Mouse (Mus musculus) G1E (cell line): Measurements from ENCODE around the gene Cln3. TPM values are rescaled to one million over a fixed set of nuclear protein-coding genes. Genes with fewer than 3 reads are reported as not detected.

ENCODE experiments used
- ATAC-seq: 2 replicates; pipeline ENCODE4 v1.8.0; 2016; ENCODE audit warnings: mild to moderate bottlenecking; ENCODE audit not compliant: insufficient number of reproducible peaks, poor library complexity, low FRiP score, severe bottlenecking; ENCODE audit errors: extremely low read depth
- DNase-seq: peaks from one replicate; pipeline ENCODE4 v3.0.0; 2012; ENCODE audit warnings: low spot score
- H3K27me3 ChIP-seq: 2 replicates; pipeline ENCODE4 v1.6.1; 2012; ENCODE audit warnings: mild to moderate bottlenecking, low read length, inconsistent platforms; ENCODE audit not compliant: insufficient read depth
- H3K36me3 ChIP-seq: replicated peaks from 2 replicates; pipeline ENCODE3; 2012; ENCODE audit warnings: mild to moderate bottlenecking, inconsistent platforms
- H3K4me1 ChIP-seq: 2 replicates; pipeline ENCODE4 v1.6.1; 2012; ENCODE audit warnings: low read depth, low read length, inconsistent platforms, mixed read lengths; ENCODE audit not compliant: insufficient read depth
- H3K4me3 ChIP-seq: 2 replicates; pipeline ENCODE4 v1.5.1; 2012; ENCODE audit warnings: low read depth, mild to moderate bottlenecking, inconsistent platforms, low read length, moderate library complexity, mixed read lengths
- H3K9me3 ChIP-seq: replicated peaks from 2 replicates; pipeline ENCODE4 v1.6.1; 2012; ENCODE audit warnings: inconsistent platforms
- CTCF ChIP-seq: IDR thresholded peaks from 2 replicates; pipeline ENCODE4 v1.5.1; 2012; ENCODE audit warnings: low read depth, low read length, inconsistent platforms, mixed read lengths
- GATA1 ChIP-seq: IDR thresholded peaks from 2 replicates; pipeline ENCODE4 v1.6.1; 2012; ENCODE audit warnings: borderline replicate concordance, low read length, inconsistent platforms, mixed read lengths
- GATA2 ChIP-seq: IDR thresholded peaks from 2 replicates; pipeline ENCODE4 v1.6.1; 2012; ENCODE audit warnings: low read depth, low read length, inconsistent platforms, borderline replicate concordance
- POLR2AphosphoS5 ChIP-seq: IDR thresholded peaks from 2 replicates; pipeline ENCODE4 v1.6.1; 2012; ENCODE audit warnings: low read depth, low read length, inconsistent platforms; ENCODE audit not compliant: insufficient replicate concordance
- TAL1 ChIP-seq: conservative IDR thresholded peaks from 2 replicates; pipeline ENCODE4 v1.6.1; 2012; ENCODE audit warnings: low read depth, low read length, inconsistent platforms, mixed read lengths
- polyA plus RNA-seq: library from polyadenylated mRNA; stranded (reverse); fragments of >175 nt; gene quantifications from 2 replicates; pipeline ENCODE4 v1.2.3, GENCODE M21; 2012
- total RNA-seq, 2 experiments: library from RNA; stranded (forward) in 1 of 2; stranded (reverse) in 1 of 2; fragments of 200-1000 nt in 1 of 2; fragments of >200 nt in 1 of 2; fragmentation: Nextera tagmentation in 1 of 2; gene quantifications; 2 replicates each; pipeline ENCODE4 v1.2.3; 2014 to 2017

The Cln3 gene
- total and polyA plus RNA-seq, 3 experiments, result 15.4 to 49.9 (median 27.9) TPM

DNA sequence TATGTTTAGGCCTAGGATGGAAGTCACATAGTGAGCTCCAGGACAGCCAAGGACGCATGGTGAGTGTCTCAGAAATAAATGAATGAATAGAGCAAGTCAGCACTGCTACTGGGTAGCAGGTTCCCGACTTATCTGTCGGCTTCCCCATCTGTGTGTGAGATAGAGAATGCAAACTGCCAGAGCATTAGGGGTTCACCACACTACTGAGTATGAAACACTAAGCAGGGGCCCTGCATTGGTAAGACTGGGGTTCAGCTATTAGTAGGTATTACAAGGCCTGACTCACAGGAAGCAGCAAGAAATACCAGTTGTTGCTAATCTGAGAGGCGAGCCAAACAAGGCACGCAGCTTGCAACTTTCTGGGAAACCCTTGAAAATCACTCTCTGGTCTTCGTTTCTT, 13.3 kb upstream of the Cln3 start:
- Histone ChIP-seq H3K9me3 (no peaks in the 10 kb centered on the region), H3K4me3 (no peak overlapping the region), H3K27me3 (peaks cover 79% of the 10 kb centered on the region), H3K4me1 (peaks cover 5% of the 10 kb centered on the region; the same call in 1 of the 2 replicates), H3K36me3 (no peaks in the 10 kb centered on the region)
- DNase-seq, result no peak
- no peak for ATAC-seq
- TF ChIP-seq GATA1 (no peak), TAL1 (no peak), POLR2AphosphoS5 (no peak), CTCF (no peak), GATA2 (no peak)

DNA sequence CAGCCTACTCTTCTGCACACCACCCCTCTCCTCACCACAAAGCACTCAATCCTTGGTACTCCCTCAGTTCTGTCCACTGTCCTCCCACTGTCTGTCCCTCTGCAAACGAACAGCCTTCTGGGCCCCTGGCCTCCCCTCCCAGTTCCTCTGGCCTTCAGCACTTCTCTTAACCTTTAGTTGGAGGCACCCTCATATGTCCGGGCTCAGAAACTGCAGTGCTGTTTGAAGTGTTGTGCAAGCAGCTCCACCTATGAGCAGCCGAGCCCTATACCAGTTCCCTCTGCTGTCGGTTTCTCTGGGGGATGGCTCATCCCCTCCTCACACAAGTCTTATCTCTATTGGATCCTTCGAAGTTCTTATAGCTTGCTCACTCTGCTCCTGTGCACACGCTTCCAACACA, 10.8 kb upstream of the Cln3 start:
- ATAC-seq, result no peak
- Histone ChIP-seq H3K4me1 (peaks cover 5% of the 10 kb centered on the region; the same call in 1 of the 2 replicates), H3K27me3 (peaks cover 82% of the 10 kb centered on the region), H3K9me3 (no peaks in the 10 kb centered on the region), H3K36me3 (no peaks in the 10 kb centered on the region), H3K4me3 (no peak overlapping the region)
- TF ChIP-seq POLR2AphosphoS5, result no peak
- TF ChIP-seq GATA1, result no peak
- no peak for TF ChIP-seq CTCF
- TF ChIP-seq TAL1, result no peak
- no peak for TF ChIP-seq GATA2
- DNase-seq, result no peak

DNA sequence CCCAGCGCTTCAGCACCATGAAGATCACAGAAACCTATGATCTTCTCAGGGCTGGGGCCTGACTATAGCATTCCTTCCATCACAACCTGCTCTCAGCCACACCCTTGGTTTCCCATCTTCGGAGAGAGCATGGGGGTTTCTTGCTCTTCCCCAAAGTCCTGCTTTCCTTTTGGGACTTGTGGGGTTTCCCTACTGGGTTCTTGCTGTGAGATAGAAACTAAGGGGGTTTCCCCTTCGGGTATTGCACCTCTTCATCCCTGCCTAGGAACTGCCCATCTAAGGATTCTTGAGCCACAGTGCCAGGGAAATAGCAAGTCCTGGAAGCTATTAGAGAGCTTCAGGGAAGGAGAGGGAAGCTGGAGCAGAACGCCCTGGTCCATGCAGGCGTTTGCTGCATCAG, 10.3 kb upstream of the Cln3 start:
- no peaks in the 10 kb centered on the region for H3K36me3 ChIP-seq
- H3K4me1 ChIP-seq, result peaks cover 5% of the 10 kb centered on the region; the same call in 1 of the 2 replicates
- peaks cover 78% of the 10 kb centered on the region for H3K27me3 ChIP-seq
- ATAC-seq, result no peak
- no peak for DNase-seq
- no peak for TF ChIP-seq GATA2
- TF ChIP-seq GATA1, result no peak
- no peak for TF ChIP-seq POLR2AphosphoS5
- no peak for TF ChIP-seq CTCF
- TF ChIP-seq TAL1, result no peak
- H3K4me3 ChIP-seq, result no peak overlapping the region
- no peaks in the 10 kb centered on the region for H3K9me3 ChIP-seq

DNA sequence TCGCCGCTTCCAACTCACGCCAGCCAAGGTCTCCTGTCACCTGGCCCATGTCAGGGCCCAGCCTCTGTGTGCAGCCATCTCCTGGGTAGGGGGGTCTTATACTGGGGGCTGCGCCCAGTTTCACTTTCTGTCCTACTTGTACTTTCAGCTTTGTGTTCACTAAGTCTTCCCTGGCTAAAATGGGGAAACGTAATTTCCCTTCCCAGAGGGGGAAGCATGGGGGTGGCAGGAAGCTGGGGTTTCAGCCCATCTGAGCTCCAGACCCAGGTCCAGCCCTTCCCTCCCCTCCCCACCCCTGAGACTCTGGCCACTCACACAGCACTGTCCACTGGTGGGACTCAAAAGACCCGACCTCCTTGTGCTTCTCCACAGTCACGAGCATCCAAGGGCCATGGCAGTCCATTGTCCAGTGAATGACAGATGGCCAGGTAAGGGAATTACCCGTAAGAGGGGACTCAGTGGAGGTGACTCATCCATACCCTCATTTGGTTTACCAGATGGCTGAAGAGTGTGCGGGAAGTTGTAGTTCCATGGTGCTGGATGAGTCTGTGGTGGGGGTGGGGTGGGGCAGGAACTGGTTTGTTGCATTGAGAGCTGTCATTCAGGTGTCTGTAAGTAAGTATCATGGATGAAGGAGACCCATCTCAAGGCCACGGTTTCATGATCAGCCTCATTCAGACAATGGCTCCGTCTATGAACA, 9.4 kb upstream of the Cln3 start, which contains the start of gene Il27:
Gene Il27 (minus strand): TSS at position 80 of the 700 bp plus-strand sequence.
- ATAC-seq (no peak), DNase-seq (no peak)
- no peak within 1 kb of the TSS for H3K4me3 ChIP-seq

DNA sequence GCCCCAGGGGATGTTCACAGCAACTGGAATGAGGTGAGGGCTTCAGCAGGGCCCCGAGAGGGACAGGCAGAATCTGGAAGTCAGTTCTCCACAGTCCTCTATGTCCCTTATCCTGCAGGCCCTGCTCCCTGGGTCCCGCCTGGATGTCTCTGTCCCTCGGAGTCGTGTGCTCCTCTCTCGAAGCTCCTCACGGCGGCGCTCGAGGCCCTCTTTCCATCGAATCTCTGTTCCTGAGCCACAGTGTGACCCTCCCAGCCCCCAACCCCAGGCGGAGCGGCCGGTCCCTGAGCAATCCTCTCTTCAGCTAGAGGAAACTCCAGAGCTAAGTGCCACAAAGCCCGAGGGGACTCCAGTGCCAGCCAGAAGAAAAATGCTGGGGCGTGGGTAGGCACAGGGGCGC, 2.2 kb upstream of the Cln3 start:
- H3K27me3 ChIP-seq, result peaks cover 59% of the 10 kb centered on the region
- TF ChIP-seq TAL1, result no peak
- no peak for TF ChIP-seq GATA2
- TF ChIP-seq CTCF, result no peak
- TF ChIP-seq POLR2AphosphoS5, result no peak
- TF ChIP-seq GATA1, result no peak
- ATAC-seq, result no peak

More for the DNA sequence above, 9.4 kb upstream of the Cln3 start, which contains the start of gene Il27:
- TF ChIP-seq CTCF, result no peak
- TF ChIP-seq TAL1, result no peak
- no peak for TF ChIP-seq GATA1
- no peak for TF ChIP-seq POLR2AphosphoS5
- TF ChIP-seq GATA2, result no peak
- Histone ChIP-seq H3K36me3 (no peaks in the 10 kb centered on the region), H3K27me3 (peaks cover 77% of the 10 kb centered on the region), H3K4me1 (peaks cover 5% of the 10 kb centered on the region; the same call in 1 of the 2 replicates), H3K9me3 (no peaks in the 10 kb centered on the region)

DNA sequence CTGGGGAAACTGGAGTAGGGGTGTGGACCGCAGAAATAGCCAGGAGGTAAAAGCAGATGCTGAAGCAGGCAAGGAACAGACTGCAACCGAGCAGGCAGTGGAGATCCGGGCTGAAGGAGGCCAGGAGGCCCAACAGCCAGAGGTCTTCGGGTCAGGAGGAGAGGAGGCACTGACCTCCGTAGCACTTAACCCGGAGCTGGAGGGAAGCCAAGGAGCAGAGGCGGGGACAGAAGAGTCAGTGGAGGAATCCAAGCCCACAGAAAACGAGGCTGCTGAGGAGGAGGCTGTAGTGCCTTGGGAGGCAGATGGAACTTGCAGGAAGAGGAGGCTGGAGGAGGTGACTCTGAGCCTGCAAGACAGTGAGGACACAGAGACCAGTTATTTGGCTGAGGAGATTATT, 1.2 kb upstream of the Cln3 start:
- DNase-seq (no peak), ATAC-seq (no peak)
- peaks cover 50% of the 10 kb centered on the region for H3K27me3 ChIP-seq
- TF ChIP-seq CTCF, result no peak
- no peak overlapping the region for H3K4me3 ChIP-seq
- peaks cover 2% of the 10 kb centered on the region for H3K36me3 ChIP-seq
- no peaks in the 10 kb centered on the region for H3K9me3 ChIP-seq
- peaks cover 44% of the 10 kb centered on the region for H3K4me1 ChIP-seq

More for the DNA sequence above, 2.2 kb upstream of the Cln3 start:
- DNase-seq, result no peak
- peaks cover 37% of the 10 kb centered on the region for H3K4me1 ChIP-seq
- no peaks in the 10 kb centered on the region for H3K9me3 ChIP-seq
- no peaks in the 10 kb centered on the region for H3K36me3 ChIP-seq
- H3K4me3 ChIP-seq, result no peak overlapping the region
